Mouse (Mus musculus) testis, adult 2 months (tissue): ENCODE results near the gene Gucy1a1.

Experiments
- CTCF ChIP-seq: fragments of 200-500 bp; IDR thresholded peaks from 2 replicates; pipeline ENCODE4 v1.5.1; 2012; ENCODE audit warnings: low read depth, mild to moderate bottlenecking, inconsistent platforms, low read length, moderate library complexity; ENCODE audit not compliant: control insufficient read depth, insufficient read depth, insufficient replicate concordance
- POLR2A ChIP-seq: fragments of 200-500 bp; IDR thresholded peaks from 2 replicates; pipeline ENCODE4 v1.6.1; 2012; ENCODE audit warnings: low read depth, mild to moderate bottlenecking, inconsistent platforms, low read length, moderate library complexity; ENCODE audit not compliant: control insufficient read depth

DNA sequence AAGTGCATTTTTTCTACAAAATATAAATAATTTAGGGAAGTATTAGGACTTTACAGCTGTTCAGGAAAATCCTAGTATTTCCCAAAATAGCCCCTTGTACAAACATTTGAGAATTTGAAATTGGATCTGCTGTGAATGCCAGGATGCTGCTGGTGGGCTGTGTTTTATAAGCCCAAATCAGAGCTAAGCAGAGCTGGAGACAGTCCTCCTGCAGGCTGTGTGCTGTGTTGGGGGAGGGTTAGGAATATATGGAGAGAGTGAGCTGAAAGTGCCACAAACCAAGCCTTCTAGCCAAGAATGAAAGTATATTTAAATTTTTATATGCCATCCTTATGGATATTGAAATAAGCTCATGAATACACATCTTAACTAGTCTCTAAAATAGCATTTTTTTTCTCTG lies 94.1 kb downstream of the Gucy1a1 start:
- TF ChIP-seq POLR2A (no peak), CTCF (no peak)
